Mouse (Mus musculus) gastrocnemius, postnatal 10 days (tissue): ENCODE measurements around the gene Stkld1. TPM values are rescaled to one million over a fixed set of nuclear protein-coding genes. Genes with fewer than 3 reads are reported as not detected.

Source experiments
- DNase-seq: peaks from one replicate; pipeline ENCODE4 v3.0.0; 2021; ENCODE audit warnings: mixed read lengths
- total RNA-seq, 2 experiments: library from RNA; stranded (reverse); gene quantifications; 2 replicates each; pipeline ENCODE4 v1.2.3; 2021

Gene Stkld1
- total RNA-seq, 2 experiments from 2014 or later, result not detected

DNA sequence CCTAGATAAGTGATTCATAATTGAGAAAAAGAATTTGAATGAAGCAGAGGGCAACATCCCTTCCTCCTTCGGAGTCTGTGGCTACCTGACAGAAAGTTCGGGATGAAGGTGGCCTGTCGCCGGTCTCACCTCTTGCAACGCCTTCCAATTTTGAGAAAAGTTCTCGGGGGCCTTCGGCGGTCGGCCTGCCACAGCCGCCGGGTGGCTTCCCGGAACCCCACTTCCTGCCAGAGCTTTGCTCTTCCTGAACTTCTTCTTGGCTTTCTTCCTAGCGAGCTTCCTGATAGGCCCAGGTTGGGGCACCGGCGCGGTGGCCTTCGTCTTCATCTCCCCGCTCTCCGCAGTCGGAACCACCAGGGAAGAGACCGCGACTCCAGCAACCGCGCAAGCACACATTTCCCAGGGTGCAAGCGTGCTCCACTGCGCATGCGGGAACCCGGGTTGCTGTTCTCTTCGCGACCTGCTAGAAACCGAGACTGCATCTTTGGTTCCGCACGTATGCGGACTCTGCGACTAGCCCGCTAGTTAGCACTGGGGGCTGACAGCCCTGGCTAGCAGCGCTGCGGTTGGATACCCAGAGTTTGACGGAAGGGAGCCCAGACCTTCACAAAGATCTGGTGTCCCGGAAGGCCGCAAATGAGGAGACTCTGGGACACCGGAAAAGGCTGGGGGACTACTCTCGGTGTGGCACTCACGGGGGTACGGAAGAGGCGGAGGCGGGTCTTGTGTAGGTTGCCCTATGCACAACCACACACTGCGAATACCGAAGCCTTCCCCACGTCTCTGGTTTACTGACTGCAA is 30.3 kb downstream of the Stkld1 start, which contains the start of gene Rexo4:
Gene Rexo4 (minus strand): TSS at position 464 of the 801 bp plus-strand sequence.
- peak; percentile 96 for DNase-seq

GRCm38 (mm10) chr2:26964724-26965370 is 31.0 kb downstream of the Stkld1 start:
- no peak for DNase-seq

DNA sequence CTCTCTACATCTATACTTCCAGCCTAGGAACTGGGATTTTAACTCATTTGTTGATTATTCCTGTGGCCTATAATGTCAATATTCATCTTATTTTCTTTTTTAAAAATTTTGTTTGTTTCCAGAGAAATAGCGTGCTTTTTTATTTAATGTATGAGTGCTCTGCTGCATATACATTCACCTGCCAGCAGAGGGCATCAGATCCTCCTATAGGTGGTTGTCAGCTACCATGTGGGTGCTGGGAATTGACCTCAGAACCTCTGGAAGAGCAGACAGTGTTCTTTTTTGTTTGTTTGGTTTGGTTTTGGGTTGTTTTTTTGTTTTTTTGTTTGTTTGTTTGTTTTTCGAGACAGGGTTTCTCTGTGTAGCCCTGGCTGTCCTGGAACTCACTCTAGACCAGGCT is 33.4 kb downstream of the Stkld1 start:
- no peak for DNase-seq

DNA sequence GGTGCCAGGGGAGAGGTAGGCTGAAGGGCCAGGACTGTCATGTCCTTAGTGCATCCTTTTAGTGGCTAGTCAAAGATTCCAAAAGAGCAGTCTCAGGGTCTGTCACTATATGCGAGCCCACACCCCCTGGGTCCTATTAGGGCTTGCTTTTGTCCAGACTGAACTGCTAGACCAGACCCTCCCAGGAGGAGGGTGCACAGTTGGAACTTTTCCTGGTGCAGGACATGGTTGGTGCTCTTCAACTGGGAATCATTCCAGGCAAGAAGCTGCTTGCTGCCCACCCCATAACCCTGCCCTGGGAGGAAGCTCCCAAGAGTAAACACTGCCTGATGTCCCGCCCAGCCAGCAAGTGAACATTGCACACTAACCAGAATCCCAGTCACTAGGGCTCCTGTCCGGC is 39.3 kb downstream of the Stkld1 start, which contains the start of gene Adamts13:
Gene Adamts13 (plus strand): TSS at position 301 of the 400 bp plus-strand sequence.
- no peak for DNase-seq

DNA sequence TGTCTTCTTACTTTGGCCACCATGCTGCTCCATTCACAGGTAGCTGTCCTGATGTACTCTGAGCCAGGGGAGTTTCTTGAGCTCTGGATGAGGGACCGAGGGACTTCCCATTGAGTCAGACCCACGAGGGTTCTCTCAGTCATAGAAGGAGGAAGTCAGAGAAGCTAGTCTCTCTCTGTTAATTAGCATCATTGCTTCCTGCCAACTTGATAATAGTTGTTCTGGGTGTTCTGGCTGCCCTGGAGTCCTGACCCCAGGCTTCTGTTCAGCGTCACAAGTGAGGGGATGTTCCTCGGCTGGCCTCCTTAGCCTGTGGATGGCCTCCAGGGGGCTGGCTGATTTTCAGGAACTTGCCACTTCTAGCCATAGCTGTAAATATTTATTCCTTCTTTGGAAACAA is 40.1 kb downstream of the Stkld1 start:
- DNase-seq, result no peak

DNA sequence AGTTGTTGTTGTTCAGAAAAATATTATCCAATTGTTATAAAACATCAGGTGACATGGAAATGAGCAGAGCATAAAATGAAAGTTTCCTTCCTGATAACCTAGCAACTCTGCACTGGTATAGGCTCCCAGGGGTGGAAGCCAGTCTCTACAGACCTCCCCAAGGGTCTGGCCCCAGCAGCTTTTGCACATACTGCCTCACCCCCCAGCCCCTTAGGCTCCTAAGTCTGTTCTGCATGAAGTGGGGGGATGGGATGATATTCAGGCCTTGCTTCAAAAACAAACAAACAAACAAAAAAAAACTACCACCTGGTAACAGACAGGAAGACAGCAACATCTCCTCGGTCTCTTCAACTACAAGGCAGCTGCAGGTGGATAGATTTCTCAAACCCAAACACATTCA is 46.5 kb downstream of the Stkld1 start:
- DNase-seq, result no peak

DNA sequence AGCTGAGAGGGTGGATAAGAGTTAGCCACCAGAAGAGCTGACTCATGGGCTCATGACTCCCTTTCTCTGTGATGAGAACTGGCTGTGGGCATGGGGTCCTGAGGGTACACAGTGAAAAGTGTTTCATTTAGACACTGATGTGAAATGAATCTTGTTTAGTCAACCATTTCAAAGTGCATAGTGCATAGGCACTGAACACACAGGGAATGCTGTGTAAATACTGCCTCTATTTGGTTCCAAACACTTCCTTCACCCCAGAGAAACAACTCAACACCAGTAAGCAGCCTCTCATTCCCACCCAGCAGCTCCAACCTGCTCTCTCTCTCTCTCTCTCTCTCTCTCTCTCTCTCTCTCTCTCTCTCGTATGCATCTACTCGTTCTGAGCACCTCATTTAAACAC is 50.3 kb downstream of the Stkld1 start:
- DNase-seq, result no peak

GRCm38 (mm10) chr2:26984640-26985039 is 50.8 kb downstream of the Stkld1 start:
- DNase-seq, result no peak

DNA sequence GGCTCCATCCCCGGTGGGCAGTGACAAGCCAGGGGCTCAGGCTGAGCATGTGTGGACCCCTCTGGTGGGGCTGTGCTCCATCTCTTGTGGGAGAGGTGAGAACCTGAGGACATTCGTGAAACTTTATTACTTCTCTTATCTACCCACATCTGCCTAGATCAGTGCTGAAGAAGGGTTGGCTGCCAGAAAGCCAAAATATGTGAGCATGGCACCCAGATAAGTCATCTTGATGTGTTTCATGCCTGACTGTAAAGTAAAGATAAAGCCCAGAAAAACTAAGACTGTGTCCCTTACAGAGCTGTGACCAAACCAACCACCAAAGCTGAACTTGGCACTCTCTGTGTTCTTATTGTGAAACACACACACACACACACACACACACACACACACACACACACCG is 60.1 kb downstream of the Stkld1 start:
- no peak for DNase-seq

GRCm38 (mm10) chr2:26997498-26997897 is 63.7 kb downstream of the Stkld1 start:
- no peak for DNase-seq

DNA sequence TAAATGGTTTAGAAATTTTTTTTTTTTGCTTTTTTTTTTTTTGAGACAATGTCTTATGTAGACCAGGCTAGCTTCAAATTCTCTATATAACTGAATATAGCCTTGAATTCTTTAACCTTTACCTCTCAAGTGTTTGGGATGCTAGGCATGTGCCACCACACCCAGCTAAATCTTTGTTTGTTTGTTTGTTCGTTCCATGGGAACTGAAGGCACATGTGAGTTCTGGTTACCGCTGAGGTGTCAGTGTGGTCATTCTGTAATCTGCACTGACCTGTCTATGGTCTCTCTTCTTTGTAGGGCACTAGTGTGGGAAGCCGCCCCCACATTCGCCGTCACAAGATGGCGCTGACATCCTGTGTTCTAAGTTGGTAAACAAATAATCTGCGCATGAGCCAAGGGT is 64.1 kb downstream of the Stkld1 start:
- DNase-seq, result no peak

Other genes starting within 250 kb of the Stkld1 start
- gene Abo, start 69.1 kb upstream of the Stkld1 start, total RNA-seq, result not detected
- gene Surf6, start 31.2 kb upstream of the Stkld1 start, total RNA-seq, result 10 to 100 TPM; 12.9 to 14.7 TPM
- 10 to 100 TPM; 21.9 to 22.8 TPM for gene Med22, start 23.4 kb upstream of the Stkld1 start, total RNA-seq
- gene Rpl7a, start 23.3 kb upstream of the Stkld1 start, total RNA-seq, result 100 to 1,000 TPM; 415 to 419 TPM
- gene Surf2, start 17.7 kb upstream of the Stkld1 start, total RNA-seq, result 10 to 100 TPM; 14.0 to 15.4 TPM
- gene Surf1, start 17.5 kb upstream of the Stkld1 start, total RNA-seq, result 10 to 100 TPM; 33.3 to 37.6 TPM
- 10 to 100 TPM; 93.2 to 99.4 TPM for gene Surf4, start 119 bp upstream of the Stkld1 start, total RNA-seq
- 10 to 100 TPM; 14.4 to 22.5 TPM for gene Rexo4, start 30.3 kb downstream of the Stkld1 start, total RNA-seq
- gene Adamts13, start 39.4 kb downstream of the Stkld1 start, total RNA-seq, result not detected
- gene Cacfd1, start 75.9 kb downstream of the Stkld1 start, total RNA-seq, result 10 to 100 TPM; 24.0 to 26.2 TPM
- gene Slc2a6, start 94.0 kb downstream of the Stkld1 start, total RNA-seq, result under 1 TPM; 0.16 to 0.27 TPM
- 10 to 100 TPM; 51.6 to 58.5 TPM for gene Mymk, start 138.1 kb downstream of the Stkld1 start, total RNA-seq
- 1 to 10 TPM; 3.1 to 4.8 TPM for gene Adamtsl2, start 145.3 kb downstream of the Stkld1 start, total RNA-seq
- under 1 TPM; 0.33 to 0.36 TPM for gene Fam163b, start 208.4 kb downstream of the Stkld1 start, total RNA-seq
- under 1 TPM; 0.14 to 0.23 TPM for gene Dbh, start 231.2 kb downstream of the Stkld1 start, total RNA-seq